Mouse (Mus musculus): Measurements from ENCODE around the gene Hat1.
"Not testable (repeated sequence)": the region's sequence is repeated elsewhere in the genome, so short reads cannot be mapped to it uniquely, and the experiment has no call there.

Hat1 gene

DNA sequence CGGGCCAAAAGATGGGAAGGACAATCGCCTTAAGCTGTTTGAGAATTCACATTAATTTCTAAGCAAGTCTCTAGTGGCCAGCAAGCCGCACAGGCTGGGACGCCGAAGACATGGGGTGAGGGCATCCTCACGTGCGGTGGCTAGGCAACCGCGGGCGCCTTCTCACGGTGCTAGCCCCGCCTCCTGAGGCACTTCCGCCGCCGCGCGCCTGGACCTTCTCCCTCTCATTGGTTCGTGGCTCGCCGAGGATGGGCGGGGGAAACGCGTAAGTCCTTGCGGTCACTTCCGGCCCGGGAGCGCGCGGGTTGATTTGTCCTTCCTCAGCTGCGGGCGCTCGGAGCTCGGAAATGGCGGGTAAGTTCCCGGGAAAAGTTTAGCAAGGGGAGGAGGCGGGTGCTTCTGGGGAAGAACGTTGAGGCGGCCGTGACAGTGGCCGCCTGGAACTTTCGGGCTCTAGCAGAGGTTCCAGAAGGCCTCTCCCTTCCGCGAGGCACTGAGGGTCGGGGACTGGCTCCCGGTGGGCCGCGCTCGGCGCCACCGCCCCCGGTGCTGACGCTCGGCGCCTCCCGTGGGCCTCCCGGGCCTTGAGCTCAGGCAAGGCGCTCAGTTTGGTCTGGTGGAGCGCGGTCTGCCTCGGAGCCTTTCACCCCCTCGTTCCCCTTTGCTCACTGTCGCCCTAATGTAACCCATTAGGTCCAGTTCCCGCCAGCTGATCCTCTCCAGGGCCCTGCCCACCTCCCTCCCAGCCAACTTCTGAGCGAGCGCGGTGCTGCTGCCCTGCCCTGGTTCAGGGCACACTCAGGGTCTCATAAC lies at the start of gene Hat1:
Gene Hat1 (plus strand): TSS at position 8 of the 813 bp plus-strand sequence.
- in situ Hi-C loops (cut with MboI; ENCODE audit: low sequenced_read_pairs): no loop called here

GRCm38 (mm10) chr2:71340126-71340525 lies 48.6 kb upstream of the Hat1 start:
- in situ Hi-C loops (cut with MboI; ENCODE audit: low sequenced_read_pairs): no loop called here

DNA sequence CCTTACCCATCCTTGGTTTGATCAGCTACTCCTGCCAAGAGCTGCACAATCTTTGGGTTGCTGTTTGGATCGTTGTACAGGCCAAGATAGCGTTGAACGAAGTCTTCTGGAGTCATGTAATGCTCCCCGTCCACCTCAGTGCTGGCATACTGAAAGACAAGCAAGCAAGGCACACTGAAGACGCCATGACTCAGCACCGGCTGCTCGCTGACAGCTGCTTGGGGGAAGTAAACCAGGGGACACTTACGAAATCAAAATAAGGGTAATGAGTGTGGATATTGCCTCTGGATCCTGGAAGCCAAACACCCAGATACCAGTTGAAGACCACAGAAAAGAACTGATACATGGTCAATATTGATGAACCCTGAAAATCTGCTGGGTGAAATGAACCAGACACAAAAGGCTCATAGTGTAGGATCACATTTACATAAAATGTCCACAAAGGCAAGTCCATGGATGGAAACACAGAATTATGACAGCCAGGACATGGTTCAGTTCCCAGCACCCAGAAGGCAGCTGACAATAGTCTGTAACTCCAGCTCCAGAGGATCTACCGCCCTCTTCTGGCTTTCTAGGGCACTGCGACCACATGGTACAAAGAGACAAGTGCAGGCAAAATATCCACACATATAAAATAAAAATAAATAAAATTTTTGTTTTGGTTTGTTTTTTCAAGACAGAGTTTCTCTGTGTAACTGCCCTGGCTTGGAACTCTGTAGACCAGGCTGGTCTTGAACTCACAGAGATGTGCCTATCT lies 44.7 kb upstream of the Hat1 start:
- in situ Hi-C loops (cut with MboI; ENCODE audit: low sequenced_read_pairs): no loop called here

- in situ Hi-C loops (cut with MboI; ENCODE audit: low sequenced_read_pairs): no loop called here
These were observed 41.6 kb upstream of the Hat1 start for GRCm38 (mm10) chr2:71347160-71347559.

DNA sequence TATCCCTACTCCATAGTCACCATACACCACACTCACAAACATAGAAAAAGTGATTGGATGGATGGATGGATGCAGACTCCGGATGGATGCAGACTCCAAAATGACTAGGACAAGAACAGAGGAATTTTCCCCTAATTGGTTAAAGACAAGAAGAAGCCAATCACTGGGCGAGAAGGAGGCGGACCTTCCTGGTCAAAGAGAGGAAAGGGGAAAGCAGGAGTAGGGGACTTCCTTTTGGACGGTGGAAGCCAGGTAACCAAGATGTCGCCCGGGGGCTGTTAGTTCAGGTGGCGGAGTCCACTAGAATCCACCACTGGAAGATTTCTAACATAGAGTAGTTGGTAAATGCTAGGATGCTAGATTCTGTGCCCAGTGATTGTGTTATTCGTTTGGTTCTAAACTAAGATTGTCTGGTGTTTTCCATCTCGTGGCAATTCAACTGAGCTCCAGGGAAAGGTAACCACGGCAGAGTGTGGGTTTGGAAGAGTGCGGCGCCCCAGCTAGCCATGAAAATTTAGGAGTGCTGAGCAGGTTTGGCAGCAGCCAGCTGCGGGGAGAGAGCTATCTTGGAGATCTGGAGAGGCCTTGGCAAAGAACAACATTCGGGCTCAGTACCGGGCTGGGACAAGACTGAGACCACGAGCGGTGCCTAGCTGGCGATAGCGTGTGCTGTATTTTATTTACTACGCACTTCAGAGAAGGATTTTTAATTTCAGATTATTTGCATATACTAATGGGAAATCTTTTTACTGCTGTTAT lies 40.8 kb upstream of the Hat1 start:
- in situ Hi-C loops (cut with MboI; ENCODE audit: low sequenced_read_pairs): no loop called here

GRCm38 (mm10) chr2:71349511-71349910 lies 39.2 kb upstream of the Hat1 start:
- in situ Hi-C loops (cut with MboI; ENCODE audit: low sequenced_read_pairs): no loop called here

GRCm38 (mm10) chr2:71350181-71350580 lies 38.6 kb upstream of the Hat1 start:
- in situ Hi-C loops (cut with MboI; ENCODE audit: low sequenced_read_pairs): no loop called here

- in situ Hi-C loops (cut with MboI; ENCODE audit: low sequenced_read_pairs): no loop called here
These were observed 37.6 kb upstream of the Hat1 start for GRCm38 (mm10) chr2:71350904-71351726.

GRCm38 (mm10) chr2:71351727-71351987 lies 37.1 kb upstream of the Hat1 start:
- in situ Hi-C loops (cut with MboI; ENCODE audit: low sequenced_read_pairs): no loop called here

- in situ Hi-C loops (cut with MboI; ENCODE audit: low sequenced_read_pairs): no loop called here
These were observed 35.3 kb upstream of the Hat1 start for GRCm38 (mm10) chr2:71353306-71354054.

DNA sequence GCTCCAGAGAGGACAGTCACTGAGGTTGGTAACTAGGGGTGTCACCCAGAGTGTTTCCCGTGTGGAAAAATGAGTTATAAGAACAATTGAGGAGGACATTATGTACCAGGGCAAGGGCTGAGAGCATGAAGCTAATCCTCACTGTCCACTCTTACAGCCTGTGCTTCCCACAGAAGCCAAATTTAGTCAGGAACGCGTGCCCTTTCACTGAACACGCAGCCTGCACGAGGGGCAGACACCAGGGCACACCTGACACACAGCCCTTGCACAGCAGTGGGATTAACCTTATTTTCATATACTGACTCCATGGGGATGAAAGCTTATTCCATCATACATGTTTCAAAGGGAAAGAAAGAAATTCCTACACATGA lies 34.7 kb upstream of the Hat1 start:
- in situ Hi-C loops (cut with MboI; ENCODE audit: low sequenced_read_pairs): no loop called here

GRCm38 (mm10) chr2:71358347-71358746 lies 30.4 kb upstream of the Hat1 start:
- in situ Hi-C loops (cut with MboI; ENCODE audit: low sequenced_read_pairs): no loop called here

- in situ Hi-C loops (cut with MboI; ENCODE audit: low sequenced_read_pairs): no loop called here
These were observed 28.6 kb upstream of the Hat1 start for GRCm38 (mm10) chr2:71360192-71360591.

DNA sequence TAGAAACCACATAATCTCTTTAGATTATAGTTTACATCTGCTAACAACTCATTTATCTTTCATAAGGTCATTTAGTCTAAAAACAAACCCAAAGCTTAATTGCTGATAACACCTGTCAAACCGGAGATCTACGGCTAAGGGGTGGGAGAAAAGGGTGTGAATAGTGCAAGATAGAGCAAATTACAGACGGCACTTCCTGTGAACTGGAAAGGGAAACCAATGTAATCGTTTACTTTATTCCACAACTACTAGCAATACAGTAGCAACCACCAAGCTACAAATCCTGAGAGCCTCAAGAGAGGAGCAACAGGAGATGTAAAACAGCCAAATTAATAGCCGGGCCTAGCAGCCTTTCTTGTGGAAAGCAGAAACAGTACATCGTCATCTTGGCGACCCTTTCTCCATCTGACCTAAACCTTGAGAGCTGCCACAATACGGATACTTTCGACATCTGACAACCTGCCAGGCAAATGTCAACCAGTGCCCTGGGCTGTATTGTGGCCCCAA lies 22.1 kb upstream of the Hat1 start:
- in situ Hi-C loops (cut with MboI; ENCODE audit: low sequenced_read_pairs): no loop called here

- in situ Hi-C loops (cut with MboI; ENCODE audit: low sequenced_read_pairs): no loop called here
These were observed 21.5 kb upstream of the Hat1 start, which contains the start of gene Slc25a12 for GRCm38 (mm10) chr2:71367125-71367880. Slc25a12 (minus strand) TSS chr2:71367749.

DNA sequence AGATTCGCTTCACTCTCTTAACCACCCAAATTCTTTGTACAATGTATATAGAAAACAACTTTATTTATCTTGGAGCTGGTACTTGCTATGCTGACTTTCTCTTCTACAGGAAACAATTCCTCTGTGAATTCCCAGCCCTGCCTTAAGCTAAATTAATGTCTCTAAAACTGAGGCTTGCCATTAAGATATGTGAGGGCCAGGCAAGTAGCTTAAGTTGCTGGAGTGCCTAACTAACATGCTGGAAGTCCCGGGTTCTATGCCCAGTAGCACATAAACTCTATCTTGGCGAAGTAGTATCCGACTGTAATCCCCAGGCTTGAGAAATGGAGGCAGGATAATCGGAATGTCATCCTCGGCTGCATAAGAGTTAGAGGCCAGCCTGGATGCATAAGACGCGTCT lies 20.7 kb upstream of the Hat1 start:
- in situ Hi-C loops (cut with MboI; ENCODE audit: low sequenced_read_pairs): no loop called here

GRCm38 (mm10) chr2:71371790-71372189 lies 17.0 kb upstream of the Hat1 start:
- in situ Hi-C loops (cut with MboI; ENCODE audit: low sequenced_read_pairs): no loop called here

DNA sequence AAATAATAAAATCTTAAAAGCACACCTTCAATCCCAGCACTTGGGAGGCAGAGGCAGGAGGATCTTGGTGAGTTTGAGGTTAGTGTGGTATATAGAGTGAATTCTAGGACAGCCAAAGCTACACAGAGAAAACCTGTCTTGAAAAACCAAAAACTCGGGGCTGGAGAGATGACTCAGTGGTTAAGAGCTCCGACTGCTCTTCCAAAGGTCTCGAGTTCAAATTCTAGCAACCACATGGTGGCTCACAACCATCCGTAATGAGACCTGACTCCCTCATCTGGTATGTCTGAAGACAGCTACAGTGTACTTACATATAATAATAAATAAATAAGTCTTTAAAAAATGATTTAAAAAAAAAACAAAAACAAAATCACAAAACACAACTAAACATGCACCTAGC lies 16.5 kb upstream of the Hat1 start:
- in situ Hi-C loops (cut with MboI; ENCODE audit: low sequenced_read_pairs): not testable (repeated sequence)
